Mouse (Mus musculus) forebrain, postnatal 0 days (tissue): ENCODE results near the gene Nipal1. TPM values are rescaled to one million over a fixed set of nuclear protein-coding genes. Genes with fewer than 3 reads are reported as not detected.

Experiments used
- ATAC-seq: fragments of 200-750 bp; cut with Nextera tagmentation; 2 replicates; pipeline ENCODE4 v1.8.0; 2017; ENCODE audit warnings: mild to moderate bottlenecking, moderate library complexity
- DNase-seq: peaks from one replicate; pipeline ENCODE4 v3.0.0-alpha.2; 2015
- H3K27ac ChIP-seq: fragments of 300-500 bp; sonication (generic); 2 replicates; pipeline ENCODE4 v1.5.1; 2014; ENCODE audit warnings: low read depth, mild to moderate bottlenecking, antibody characterized with exemption, low read length, moderate library complexity, mixed read lengths
- H3K27me3 ChIP-seq: fragments of 300-500 bp; sonication (generic); 2 replicates; pipeline ENCODE4 v1.6.1; 2014; ENCODE audit warnings: mild to moderate bottlenecking, low read length, mixed read lengths; ENCODE audit not compliant: insufficient read depth
- H3K36me3 ChIP-seq: fragments of 300-500 bp; sonication (generic); 2 replicates; pipeline ENCODE4 v1.6.1; 2014; ENCODE audit warnings: mild to moderate bottlenecking, moderate library complexity; ENCODE audit not compliant: insufficient read depth
- H3K4me1 ChIP-seq: fragments of 300-500 bp; sonication (generic); 2 replicates; pipeline ENCODE4 v1.6.1; 2014; ENCODE audit warnings: antibody characterized with exemption; ENCODE audit not compliant: insufficient read depth
- H3K4me2 ChIP-seq: fragments of 300-500 bp; sonication (generic); 2 replicates; pipeline ENCODE4 v1.6.1; 2014; ENCODE audit warnings: low read depth, mild to moderate bottlenecking, moderate library complexity
- H3K4me3 ChIP-seq: fragments of 300-500 bp; sonication (generic); 2 replicates; pipeline ENCODE4 v1.5.1; 2014; ENCODE audit warnings: low read depth, low read length, mixed read lengths
- H3K9ac ChIP-seq: fragments of 300-500 bp; sonication (generic); 2 replicates; pipeline ENCODE4 v1.6.1; 2014; ENCODE audit warnings: mild to moderate bottlenecking
- H3K9me3 ChIP-seq: fragments of 300-500 bp; sonication (generic); 2 replicates; pipeline ENCODE4 v1.6.1; 2016; ENCODE audit warnings: low read length
- CTCF ChIP-seq: sonication (generic); IDR thresholded peaks from 2 replicates; pipeline ENCODE4 v1.5.1; 2016; ENCODE audit warnings: antibody characterized with exemption, control low read depth, low read depth
- WGBS: fragments of 180-500 bp; shearing (Covaris S2); extraction: QIAGEN DNeasy Blood & Tissue Kit; methylation state at CpG from one replicate; pipeline ENCODE4 v1.1.7; 2014; 5-methylcytosine and 5-hydroxymethylcytosine counted together
- polyA plus RNA-seq: library from polyadenylated mRNA; unstranded; fragments of >200 nt; fragmentation: Nextera tagmentation; extraction: Ambion mirVana; gene quantifications from 2 replicates; pipeline ENCODE4 v1.2.1, GENCODE M21; 2015
- total RNA-seq: library from RNA; depleted of rRNA; stranded (reverse); fragments of >200 nt; gene quantifications from 2 replicates; pipeline ENCODE4 v1.2.3, GENCODE M21; 2014

Gene Nipal1
- total and polyA plus RNA-seq, 2 experiments from 2014 or later: 0.05 to 0.44 TPM

DNA sequence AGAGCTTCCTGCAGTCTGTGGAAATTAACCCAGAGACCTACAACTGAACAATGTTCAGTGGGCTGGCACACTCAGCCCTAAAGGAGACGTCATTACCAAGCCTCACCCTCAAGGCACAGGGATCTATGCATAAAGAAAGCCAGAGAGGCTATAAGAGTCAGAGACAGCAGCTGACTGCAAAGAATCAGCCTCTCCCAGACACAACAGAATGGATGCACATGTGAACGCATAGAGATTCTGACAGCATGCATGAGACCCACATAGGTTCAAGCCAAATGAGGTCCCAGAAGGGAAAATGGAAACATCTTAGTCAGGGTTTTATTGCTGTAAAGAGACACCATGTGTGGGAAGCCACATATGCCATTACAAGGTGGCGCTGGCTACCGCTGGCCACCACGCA lies 42.9 kb downstream of the Nipal1 start:
- Histone ChIP-seq H3K4me1 (0 out of 2 replicates have a peak, but pooled peaks cover 3% of the 10 kb centered on the region), H3K27me3 (no peaks in the 10 kb centered on the region), H3K27ac (no peak overlapping the region), H3K9me3 (no peaks in the 10 kb centered on the region), H3K4me2 (no peak overlapping the region), H3K9ac (no peak overlapping the region), H3K4me3 (no peak overlapping the region), H3K36me3 (no peaks in the 10 kb centered on the region)
- ATAC-seq (peak; percentile 88), DNase-seq (peak; percentile 42)
- TF ChIP-seq CTCF: no peak
- 59% methylated on average over 5 of the region's 5 CpGs for WGBS

DNA sequence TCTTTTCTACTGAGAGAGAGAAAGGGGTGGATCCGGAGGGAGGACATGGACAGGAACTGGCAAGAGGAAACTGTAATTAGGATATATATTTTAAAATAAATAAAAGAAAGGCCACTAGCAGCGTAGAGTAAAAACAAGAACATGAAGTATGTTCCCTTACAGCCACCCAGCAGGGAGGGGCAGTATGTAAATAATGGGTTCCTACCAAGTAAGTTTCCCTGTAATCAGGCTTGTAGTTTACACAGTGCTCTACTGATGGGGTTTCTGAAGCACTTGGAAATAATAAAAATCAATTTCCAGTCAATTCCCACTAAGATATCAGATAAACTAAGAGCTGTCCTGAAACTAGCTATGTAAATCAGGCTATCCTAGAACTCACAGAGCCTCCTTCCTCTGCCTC lies 47.1 kb downstream of the Nipal1 start:
- no peak for TF ChIP-seq CTCF
- no peak overlapping the region for H3K4me3 ChIP-seq
- H3K4me1 ChIP-seq: peaks cover 6% of the 10 kb centered on the region; the same call in 1 of the 2 replicates
- H3K4me2 ChIP-seq: no peak overlapping the region
- H3K27me3 ChIP-seq: no peaks in the 10 kb centered on the region
- no peak overlapping the region for H3K27ac ChIP-seq
- no peak for DNase-seq
- no peak for ATAC-seq
- no peaks in the 10 kb centered on the region for H3K9me3 ChIP-seq
- no peak overlapping the region for H3K9ac ChIP-seq
- 88% methylated on average over 2 of the region's 2 CpGs for WGBS
- H3K36me3 ChIP-seq: no peaks in the 10 kb centered on the region

DNA sequence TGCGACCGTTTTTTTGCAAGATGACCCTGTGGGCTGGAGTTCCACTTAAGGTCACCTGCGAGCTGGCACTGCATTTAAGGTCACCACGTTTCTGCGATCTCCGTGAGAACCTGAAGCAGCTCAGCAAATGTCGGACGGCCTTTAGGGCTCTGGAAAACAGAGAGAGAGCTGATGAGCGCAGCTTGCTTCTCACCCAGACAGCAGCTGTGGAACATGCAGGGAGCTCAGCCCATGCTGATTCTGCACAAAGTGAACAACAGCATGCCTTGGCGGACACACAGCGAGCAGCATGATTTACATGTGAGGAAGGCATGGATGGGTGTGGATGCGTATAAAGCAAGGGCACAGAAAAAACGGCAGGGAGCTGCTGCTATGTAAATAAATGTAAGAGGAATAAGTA lies 48.9 kb downstream of the Nipal1 start:
- Histone ChIP-seq H3K4me1 (peaks cover 3% of the 10 kb centered on the region; the same call in 1 of the 2 replicates), H3K27ac (no peak overlapping the region), H3K36me3 (no peaks in the 10 kb centered on the region), H3K27me3 (no peaks in the 10 kb centered on the region), H3K4me2 (no peak overlapping the region), H3K4me3 (no peak overlapping the region), H3K9ac (no peak overlapping the region), H3K9me3 (no peaks in the 10 kb centered on the region)
- peak; percentile 25 for ATAC-seq
- peak; percentile 29 for DNase-seq
- whole genome bisulfite sequencing: 69% methylated on average over 13 of the region's 13 CpGs
- no peak for TF ChIP-seq CTCF

DNA sequence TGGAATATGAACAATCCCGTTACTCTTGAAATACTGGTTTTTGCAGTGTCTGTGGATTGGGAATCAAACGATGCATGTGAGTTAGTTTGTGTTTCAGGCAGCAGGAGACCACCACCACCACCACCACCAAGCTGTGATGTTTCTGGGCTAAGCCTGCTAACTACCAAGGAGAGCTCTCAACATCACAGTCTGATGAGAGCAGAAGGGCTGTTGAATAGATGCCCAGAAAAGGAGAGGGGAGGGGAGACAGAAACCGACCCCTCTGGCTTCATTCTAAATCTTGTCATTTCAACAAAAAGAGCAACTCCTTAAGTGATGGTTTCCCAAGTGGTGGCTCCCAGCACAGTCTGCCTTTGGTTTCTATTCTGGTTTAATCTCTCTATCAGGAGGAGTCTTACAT lies 50.7 kb downstream of the Nipal1 start:
- Histone ChIP-seq H3K4me1 (peaks cover 3% of the 10 kb centered on the region; the same call in 1 of the 2 replicates), H3K4me3 (no peak overlapping the region), H3K9ac (no peak overlapping the region), H3K9me3 (no peaks in the 10 kb centered on the region), H3K27ac (no peak overlapping the region), H3K27me3 (no peaks in the 10 kb centered on the region), H3K4me2 (no peak overlapping the region), H3K36me3 (no peaks in the 10 kb centered on the region)
- 32% methylated on average over 3 of the region's 3 CpGs for WGBS
- TF ChIP-seq CTCF: no peak
- DNase-seq (peak; percentile 79), ATAC-seq (peak; percentile 91)

DNA sequence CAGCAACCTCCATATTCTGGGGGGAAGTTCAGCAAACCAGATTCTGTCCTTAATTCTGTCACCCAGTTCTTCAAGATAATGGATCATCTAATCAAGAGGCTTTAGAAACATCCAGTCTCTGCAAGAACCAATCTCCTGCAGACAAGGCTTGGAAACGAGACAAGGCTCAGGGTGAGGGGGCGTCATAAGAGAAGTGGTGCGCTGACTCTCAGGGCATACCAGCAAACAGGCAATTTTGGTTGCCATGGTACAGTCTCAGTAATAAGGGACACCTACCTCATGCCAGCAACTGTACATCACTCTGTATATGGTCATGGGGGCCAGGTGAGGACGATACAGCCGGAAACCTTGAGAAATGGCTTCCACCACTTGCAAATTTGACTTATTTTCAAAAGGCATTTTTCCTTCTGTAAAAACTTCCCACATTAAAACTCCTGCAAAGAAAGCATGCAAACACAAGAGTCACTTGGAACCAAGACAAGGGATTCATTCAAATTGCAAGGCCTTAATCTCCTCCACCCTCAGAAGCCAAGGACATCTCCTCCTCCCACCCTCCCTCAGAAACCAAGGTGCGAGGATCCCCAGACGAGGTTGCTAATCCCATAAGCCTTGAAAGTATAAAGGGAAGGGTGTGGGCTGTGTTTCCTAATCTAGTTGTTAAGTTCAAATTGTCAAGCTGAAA lies 51.4 kb downstream of the Nipal1 start:
- no peak overlapping the region for H3K4me3 ChIP-seq
- H3K4me1 ChIP-seq: peaks cover 3% of the 10 kb centered on the region; the same call in 1 of the 2 replicates
- WGBS: 37% methylated on average over 7 of the region's 7 CpGs
- no peak overlapping the region for H3K27ac ChIP-seq
- H3K9me3 ChIP-seq: no peaks in the 10 kb centered on the region
- H3K36me3 ChIP-seq: no peaks in the 10 kb centered on the region
- ATAC-seq (peak; percentile 32; the same call in 1 of the 2 replicates), DNase-seq (no peak)
- TF ChIP-seq CTCF: no peak
- no peaks in the 10 kb centered on the region for H3K27me3 ChIP-seq
- H3K4me2 ChIP-seq: no peak overlapping the region
- no peak overlapping the region for H3K9ac ChIP-seq

DNA sequence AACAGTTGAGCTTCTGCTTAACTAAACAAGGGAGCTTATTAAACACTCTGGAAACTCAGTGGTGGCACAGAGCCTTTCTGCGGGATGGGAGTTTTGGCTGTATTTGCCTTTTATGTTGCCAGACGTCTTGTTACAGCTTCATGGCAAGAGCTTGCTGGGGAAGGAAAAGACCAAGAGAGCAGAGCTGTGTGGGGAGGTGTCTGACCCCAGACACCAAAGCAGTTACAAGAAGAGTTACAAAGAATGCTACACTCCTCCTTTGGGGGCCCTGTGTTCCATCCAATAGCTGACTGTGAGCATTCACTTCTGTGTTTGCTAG lies 51.9 kb downstream of the Nipal1 start:
- Histone ChIP-seq H3K27ac (no peak overlapping the region), H3K9me3 (no peaks in the 10 kb centered on the region), H3K4me3 (no peak overlapping the region), H3K9ac (no peak overlapping the region), H3K4me2 (no peak overlapping the region), H3K27me3 (no peaks in the 10 kb centered on the region), H3K36me3 (no peaks in the 10 kb centered on the region), H3K4me1 (peaks cover 3% of the 10 kb centered on the region; the same call in 1 of the 2 replicates)
- no peak for TF ChIP-seq CTCF
- 21% methylated on average over 2 of the region's 2 CpGs for WGBS
- ATAC-seq (peak; percentile 25; the same call in 1 of the 2 replicates), DNase-seq (peak; percentile 66)

DNA sequence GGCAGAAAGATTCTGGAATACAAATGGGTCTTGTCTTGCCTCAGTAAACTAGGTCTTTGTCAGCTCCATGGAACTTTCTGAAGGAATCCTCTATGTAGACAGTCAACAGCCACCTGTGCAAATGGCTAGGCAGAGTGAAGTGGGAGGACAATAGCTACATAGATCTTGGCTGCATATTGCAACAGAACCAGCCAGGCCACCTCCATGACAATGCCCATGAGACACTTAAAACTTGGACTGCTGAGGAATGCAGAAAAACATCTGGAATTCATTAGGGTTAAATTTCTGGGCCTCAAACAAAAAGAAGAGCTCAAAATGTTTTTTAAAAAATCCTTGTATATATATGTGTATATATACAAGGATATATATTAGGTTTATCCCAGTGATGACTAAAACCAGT lies 54.6 kb downstream of the Nipal1 start:
- no peaks in the 10 kb centered on the region for H3K36me3 ChIP-seq

More for the DNA sequence above, 54.6 kb downstream of the Nipal1 start:
- no peak for TF ChIP-seq CTCF
- Histone ChIP-seq H3K27ac (no peak overlapping the region), H3K4me1 (peaks cover 3% of the 10 kb centered on the region; the same call in 1 of the 2 replicates), H3K9ac (no peak overlapping the region), H3K9me3 (no peaks in the 10 kb centered on the region), H3K4me2 (no peak overlapping the region), H3K4me3 (no peak overlapping the region), H3K27me3 (no peaks in the 10 kb centered on the region)
- DNase-seq: no peak
- ATAC-seq: no peak
